Mouse (Mus musculus) stomach, embryonic 15.5 days (tissue): ENCODE data around the gene Coasy. TPM values are rescaled to one million over a fixed set of nuclear protein-coding genes. Genes with fewer than 3 reads are reported as not detected.

Source experiments
- ATAC-seq: fragments of 200-750 bp; cut with Nextera tagmentation; 2 replicates; pipeline ENCODE4 v1.8.0; 2017; ENCODE audit warnings: low read depth, moderate number of reproducible peaks, moderate TSS enrichment; ENCODE audit not compliant: insufficient read depth, low FRiP score
- H3K27ac ChIP-seq: fragments of 300-500 bp; sonication (generic); 2 replicates; pipeline ENCODE4 v1.5.1; 2015; ENCODE audit warnings: mild to moderate bottlenecking, inconsistent platforms
- H3K27me3 ChIP-seq: fragments of 300-500 bp; sonication (generic); replicated peaks from 2 replicates; pipeline ENCODE4 v1.6.1; 2015; ENCODE audit warnings: inconsistent platforms
- H3K36me3 ChIP-seq: fragments of 300-500 bp; sonication (generic); 2 replicates; pipeline ENCODE4 v1.6.1; 2015; ENCODE audit warnings: inconsistent platforms
- H3K4me1 ChIP-seq: fragments of 300-500 bp; sonication (generic); 2 replicates; pipeline ENCODE4 v1.6.1; 2015; ENCODE audit warnings: inconsistent platforms
- H3K4me2 ChIP-seq: fragments of 300-500 bp; sonication (generic); 2 replicates; pipeline ENCODE4 v1.6.1; 2015; ENCODE audit warnings: mild to moderate bottlenecking, inconsistent platforms
- H3K4me3 ChIP-seq: fragments of 300-500 bp; sonication (generic); replicated peaks from 2 replicates; pipeline ENCODE4 v1.5.1; 2015; ENCODE audit warnings: inconsistent platforms
- H3K9ac ChIP-seq: fragments of 300-500 bp; sonication (generic); 2 replicates; pipeline ENCODE4 v1.6.1; 2015; ENCODE audit warnings: inconsistent platforms
- H3K9me3 ChIP-seq: fragments of 300-500 bp; sonication (generic); 2 replicates; pipeline ENCODE4 v1.6.1; 2016; ENCODE audit warnings: inconsistent platforms
- WGBS: fragments of 180-500 bp; shearing (Covaris S2); methylation state at CpG from one replicate; pipeline ENCODE4 v1.1.7; 2015; 5-methylcytosine and 5-hydroxymethylcytosine counted together
- polyA plus RNA-seq: library from polyadenylated mRNA; unstranded; fragments of >200 nt; fragmentation: Nextera tagmentation; extraction: Ambion mirVana; gene quantifications from 2 replicates; pipeline ENCODE4 v1.2.1, GENCODE M21; 2015

The Coasy gene
- polyA plus RNA-seq, 1 experiment from 2014 or later: 38.5 TPM

- peak overlapping the region; percentile 24; the same call in 1 of the 2 replicates for H3K4me2 ChIP-seq
- H3K4me3 ChIP-seq: no peak overlapping the region
- no peaks in the 10 kb centered on the region for H3K27me3 ChIP-seq
- H3K36me3 ChIP-seq: no peaks in the 10 kb centered on the region
- peaks cover 63% of the 10 kb centered on the region for H3K4me1 ChIP-seq
- 18% methylated on average over 12 of the region's 12 CpGs for WGBS
- ATAC-seq: peak; percentile 85
- no peak overlapping the region for H3K9ac ChIP-seq
- H3K9me3 ChIP-seq: no peaks in the 10 kb centered on the region
- peak overlapping the region; percentile 94 for H3K27ac ChIP-seq
These were observed 18.6 kb upstream of the Coasy start for GRCm38 (mm10) chr11:101063676-101064327.

GRCm38 (mm10) chr11:101064462-101064861 lies 17.9 kb upstream of the Coasy start:
- peaks cover 62% of the 10 kb centered on the region for H3K4me1 ChIP-seq
- WGBS: 72% methylated on average over 4 of the region's 4 CpGs

GRCm38 (mm10) chr11:101065002-101065401 lies 17.4 kb upstream of the Coasy start:
- Histone ChIP-seq H3K4me2 (no peak overlapping the region), H3K27me3 (no peaks in the 10 kb centered on the region), H3K4me3 (no peak overlapping the region), H3K9me3 (no peaks in the 10 kb centered on the region), H3K27ac (peak overlapping the region; percentile 57; the same call in 1 of the 2 replicates), H3K4me1 (peaks cover 57% of the 10 kb centered on the region), H3K9ac (no peak overlapping the region), H3K36me3 (no peaks in the 10 kb centered on the region)
- WGBS: 89% methylated on average over 9 of the region's 9 CpGs
- no peak for ATAC-seq

More at GRCm38 (mm10) chr11:101064462-101064861, 17.9 kb upstream of the Coasy start:
- no peaks in the 10 kb centered on the region for H3K9me3 ChIP-seq
- no peak overlapping the region for H3K4me3 ChIP-seq
- no peak for ATAC-seq
- H3K27me3 ChIP-seq: no peaks in the 10 kb centered on the region
- no peak overlapping the region for H3K9ac ChIP-seq
- peak overlapping the region; percentile 94 for H3K27ac ChIP-seq
- 0 out of 2 replicates have a peak overlapping the region, but pooled peaks have one; percentile 24 for H3K4me2 ChIP-seq
- no peaks in the 10 kb centered on the region for H3K36me3 ChIP-seq

GRCm38 (mm10) chr11:101066549-101067412 lies 15.6 kb upstream of the Coasy start:
- no peak overlapping the region for H3K9ac ChIP-seq

GRCm38 (mm10) chr11:101069391-101070188 lies 12.8 kb upstream of the Coasy start, which contains the start of gene Naglu:
Gene Naglu (plus strand): TSS chr11:101070012.
- Histone ChIP-seq H3K4me1 (peaks cover 22% of the 10 kb centered on the region), H3K4me2 (peak within 1 kb of the TSS; percentile 98), H3K36me3 (no peaks in the 10 kb centered on the region; the same call in 1 of the 2 replicates), H3K9ac (peak within 1 kb of the TSS; percentile 73), H3K9me3 (no peaks in the 10 kb centered on the region), H3K27me3 (no peaks in the 10 kb centered on the region), H3K4me3 (peak within 1 kb of the TSS; percentile 81), H3K27ac (peak within 1 kb of the TSS; percentile 44; the same call in 1 of the 2 replicates)
- 4% methylated on average over 35 of the region's 35 CpGs for WGBS
- ATAC-seq: peak; percentile 85

More at GRCm38 (mm10) chr11:101066549-101067412, 15.6 kb upstream of the Coasy start:
- peak overlapping the region; percentile 55 for H3K4me2 ChIP-seq
- ATAC-seq: no peak
- H3K27ac ChIP-seq: peak overlapping the region; percentile 57
- no peaks in the 10 kb centered on the region for H3K27me3 ChIP-seq
- WGBS: 13% methylated on average over 18 of the region's 18 CpGs
- H3K4me1 ChIP-seq: peaks cover 50% of the 10 kb centered on the region
- no peaks in the 10 kb centered on the region for H3K9me3 ChIP-seq
- no peaks in the 10 kb centered on the region for H3K36me3 ChIP-seq
- peak overlapping the region; percentile 17 for H3K4me3 ChIP-seq

GRCm38 (mm10) chr11:101070189-101070527 lies 12.2 kb upstream of the Coasy start:
- Histone ChIP-seq H3K9me3 (no peaks in the 10 kb centered on the region), H3K9ac (peak overlapping the region; percentile 73), H3K27me3 (no peaks in the 10 kb centered on the region), H3K4me2 (peak overlapping the region; percentile 98), H3K4me3 (peak overlapping the region; percentile 81), H3K27ac (peak overlapping the region; percentile 44; the same call in 1 of the 2 replicates), H3K4me1 (peaks cover 21% of the 10 kb centered on the region), H3K36me3 (no peaks in the 10 kb centered on the region; the same call in 1 of the 2 replicates)
- 0% methylated on average over 29 of the region's 36 CpGs for WGBS
- ATAC-seq: peak; percentile 32; the same call in 1 of the 2 replicates

GRCm38 (mm10) chr11:101070987-101071386 lies 11.4 kb upstream of the Coasy start:
- no peak overlapping the region for H3K27ac ChIP-seq
- H3K4me3 ChIP-seq: 0 out of 2 replicates have a peak overlapping the region, but pooled peaks have one; percentile 81
- no peaks in the 10 kb centered on the region; the same call in 1 of the 2 replicates for H3K36me3 ChIP-seq
- 72% methylated on average over 6 of the region's 6 CpGs for WGBS
- H3K27me3 ChIP-seq: no peaks in the 10 kb centered on the region
- no peak overlapping the region for H3K4me2 ChIP-seq
- H3K9ac ChIP-seq: no peak overlapping the region
- H3K9me3 ChIP-seq: no peaks in the 10 kb centered on the region
- peaks cover 21% of the 10 kb centered on the region for H3K4me1 ChIP-seq
- ATAC-seq: no peak

- WGBS: 73% methylated on average over 14 of the region's 14 CpGs
- H3K4me2 ChIP-seq: no peak overlapping the region
- H3K9me3 ChIP-seq: no peaks in the 10 kb centered on the region
- H3K4me3 ChIP-seq: no peak overlapping the region
- peaks cover 2% of the 10 kb centered on the region; the same call in 1 of the 2 replicates for H3K27me3 ChIP-seq
- peaks cover 13% of the 10 kb centered on the region for H3K4me1 ChIP-seq
- H3K27ac ChIP-seq: no peak overlapping the region
- H3K9ac ChIP-seq: no peak overlapping the region
- ATAC-seq: no peak
- H3K36me3 ChIP-seq: no peaks in the 10 kb centered on the region; the same call in 1 of the 2 replicates
These were observed 10.4 kb upstream of the Coasy start for GRCm38 (mm10) chr11:101071810-101072428.

- Histone ChIP-seq H3K27ac (no peak within 1 kb of the TSS), H3K4me1 (peaks cover 17% of the 10 kb centered on the region), H3K27me3 (peaks cover 43% of the 10 kb centered on the region), H3K9ac (no peak within 1 kb of the TSS), H3K4me3 (peak within 1 kb of the TSS; percentile 17; the same call in 1 of the 2 replicates), H3K36me3 (no peaks in the 10 kb centered on the region), H3K9me3 (no peaks in the 10 kb centered on the region), H3K4me2 (no peak within 1 kb of the TSS)
- no peak for ATAC-seq
- 77% methylated on average over 9 of the region's 9 CpGs for WGBS
These were observed 4.2 kb upstream of the Coasy start, which contains the start of gene Hsd17b1 for GRCm38 (mm10) chr11:101078121-101078520. Gene Hsd17b1 (plus strand): TSS chr11:101078411.

GRCm38 (mm10) chr11:101079746-101080145 lies 2.6 kb upstream of the Coasy start:
- Histone ChIP-seq H3K4me2 (peak overlapping the region; percentile 37), H3K27me3 (peaks cover 43% of the 10 kb centered on the region), H3K9ac (no peak overlapping the region), H3K4me1 (peaks cover 23% of the 10 kb centered on the region), H3K36me3 (no peaks in the 10 kb centered on the region), H3K9me3 (no peaks in the 10 kb centered on the region), H3K4me3 (peak overlapping the region; percentile 17), H3K27ac (no peak overlapping the region)
- ATAC-seq: no peak
- WGBS: 4% methylated on average over 27 of the region's 27 CpGs

- WGBS: 68% methylated on average over 5 of the region's 5 CpGs
- H3K9ac ChIP-seq: no peak overlapping the region
- ATAC-seq: no peak
These were observed 1.9 kb upstream of the Coasy start for GRCm38 (mm10) chr11:101080421-101080820.

More at GRCm38 (mm10) chr11:101080421-101080820, 1.9 kb upstream of the Coasy start:
- H3K4me2 ChIP-seq: no peak overlapping the region
- H3K4me3 ChIP-seq: no peak overlapping the region
- no peaks in the 10 kb centered on the region for H3K36me3 ChIP-seq
- H3K4me1 ChIP-seq: peaks cover 23% of the 10 kb centered on the region
- no peaks in the 10 kb centered on the region for H3K9me3 ChIP-seq
- peaks cover 43% of the 10 kb centered on the region for H3K27me3 ChIP-seq
- H3K27ac ChIP-seq: no peak overlapping the region
